Mouse (Mus musculus): ENCODE results near the gene Msrb2.

Gene Msrb2

DNA sequence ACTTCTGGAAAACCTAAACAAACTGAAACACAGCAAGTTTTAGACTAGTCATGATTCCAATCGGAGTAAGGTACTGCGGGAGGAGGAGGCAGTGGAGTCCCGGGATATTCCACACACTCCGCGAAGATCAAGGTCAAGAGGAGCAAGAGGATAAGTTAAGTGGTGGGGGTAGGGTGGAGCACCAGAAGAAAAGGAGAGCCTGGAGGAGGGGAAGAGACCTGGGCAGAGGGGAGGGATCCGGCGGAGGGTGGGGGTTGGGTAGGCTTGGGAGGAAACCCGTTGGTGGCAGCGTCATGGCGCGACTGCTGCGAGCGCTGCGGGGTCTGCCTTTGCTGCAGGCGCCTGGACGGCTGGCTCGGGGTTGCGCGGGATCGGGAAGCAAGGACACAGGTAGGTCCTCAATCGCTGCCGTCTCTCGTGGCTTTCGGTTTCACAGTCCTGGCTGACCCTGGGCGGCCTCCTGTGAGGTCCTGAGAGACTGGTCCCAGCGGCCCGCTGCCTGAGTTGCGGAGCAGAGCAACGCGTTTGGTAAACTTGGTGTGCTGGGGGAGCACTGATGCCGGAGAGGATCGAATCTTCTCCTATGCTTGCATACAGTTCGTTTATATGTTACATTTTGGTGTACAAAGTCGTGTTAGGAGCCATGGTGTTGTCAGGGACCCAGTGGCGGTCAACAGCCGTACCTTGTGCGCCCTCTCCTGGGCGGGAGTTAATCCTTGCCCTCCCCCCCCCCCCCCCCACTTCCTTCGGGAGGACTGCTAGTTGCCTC is at the start of gene Msrb2:
TSS of gene Msrb2 (plus strand) at position 51 of the 769 bp plus-strand sequence.
- DNase-seq (ENCODE audit: low spot score) = peak; percentile 18

DNA sequence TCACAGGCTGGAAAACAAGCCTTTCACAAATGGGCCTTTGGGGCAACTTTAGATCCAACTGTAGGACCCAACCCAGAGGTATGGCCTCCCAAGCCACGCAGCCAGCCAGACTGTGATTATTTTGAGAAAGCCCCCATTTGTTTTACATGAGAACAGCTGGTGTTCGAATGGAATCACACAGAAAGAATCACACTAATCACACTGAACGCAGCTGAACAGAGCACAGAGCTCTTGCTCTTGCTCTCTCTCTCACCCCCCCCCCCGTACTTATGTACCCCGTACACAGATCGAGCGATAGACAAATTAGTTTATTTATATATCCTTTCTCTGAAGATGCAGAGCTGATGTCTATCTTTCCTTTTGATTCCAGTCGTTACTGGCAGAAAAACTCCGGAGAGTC is 48.8 kb upstream of the Msrb2 start:
- DNase-seq (ENCODE audit: low spot score) = no peak

DNA sequence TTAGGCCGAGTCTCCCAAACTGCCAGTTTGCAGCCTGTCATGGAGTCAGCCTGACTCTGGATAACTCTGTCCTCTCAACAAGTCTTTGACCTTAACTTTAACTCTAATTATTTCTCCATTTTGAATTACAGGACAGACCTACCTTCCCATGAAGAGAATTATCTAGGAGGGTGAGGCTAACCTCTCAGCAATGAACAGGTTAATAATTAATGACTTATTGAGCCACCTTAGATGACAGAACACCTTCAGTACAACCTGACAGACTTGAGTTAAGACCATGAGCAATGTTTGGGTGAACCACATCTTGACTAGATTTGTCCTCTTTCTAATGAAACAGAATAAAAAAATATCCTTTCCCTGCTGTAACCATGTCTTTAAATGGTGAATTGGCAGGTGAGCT is 44.9 kb upstream of the Msrb2 start:
- DNase-seq (ENCODE audit: low spot score) = no peak

DNA sequence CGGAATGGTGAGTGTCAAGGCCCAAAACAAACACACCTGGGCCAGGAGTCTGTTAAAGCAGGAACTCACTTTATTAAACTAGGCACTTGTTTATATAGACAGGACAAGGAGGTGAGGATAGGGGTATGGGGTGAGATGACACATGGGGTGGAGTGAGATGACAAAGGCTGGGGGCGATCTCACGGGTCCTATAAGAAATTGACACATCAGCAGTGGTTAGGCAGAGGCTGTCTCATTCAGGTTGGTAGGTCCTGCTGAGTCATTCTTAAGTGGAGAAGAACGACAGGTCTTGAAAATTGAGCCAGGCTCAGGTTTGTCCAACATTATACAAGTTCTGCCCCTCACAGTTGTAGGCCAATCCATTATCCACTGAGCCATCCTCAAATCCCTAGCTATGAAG is 43.4 kb upstream of the Msrb2 start:
- no peak for DNase-seq (ENCODE audit: low spot score)

DNA sequence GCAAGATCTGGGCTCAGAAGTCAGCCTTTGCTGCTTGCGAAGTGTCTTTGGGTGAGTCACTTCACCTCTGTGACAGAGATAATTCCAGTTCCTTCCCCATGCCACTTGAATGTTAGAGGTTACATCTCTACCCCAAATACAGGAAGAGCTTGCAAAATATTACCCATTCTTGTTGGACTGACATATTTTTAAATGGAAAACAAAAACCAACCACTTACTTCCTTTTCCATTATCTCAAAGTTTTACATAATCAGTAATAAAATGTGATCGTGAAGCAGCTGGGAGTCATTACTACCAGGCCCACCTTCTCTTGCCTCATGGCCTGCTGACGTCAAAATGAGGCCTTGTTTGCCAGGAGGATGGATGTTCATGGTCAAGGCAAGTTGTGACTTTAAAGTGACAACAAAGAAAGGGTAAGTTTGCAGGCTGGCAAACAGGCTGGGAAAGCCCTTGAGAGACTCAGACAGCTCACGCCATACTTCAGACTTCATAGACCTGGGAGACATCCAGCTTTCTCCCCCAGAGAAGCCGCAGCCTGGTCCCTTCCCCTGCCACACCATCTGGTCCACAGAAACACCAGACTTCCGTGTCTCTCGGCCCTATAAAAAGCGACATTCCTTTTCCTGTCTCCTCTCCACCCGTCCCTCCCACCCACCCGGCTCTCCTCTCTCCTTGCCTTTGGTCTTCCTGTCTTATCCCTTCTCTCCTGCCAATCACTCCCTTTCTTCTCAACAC is 27.2 kb upstream of the Msrb2 start:
- no peak for DNase-seq (ENCODE audit: low spot score)

DNA sequence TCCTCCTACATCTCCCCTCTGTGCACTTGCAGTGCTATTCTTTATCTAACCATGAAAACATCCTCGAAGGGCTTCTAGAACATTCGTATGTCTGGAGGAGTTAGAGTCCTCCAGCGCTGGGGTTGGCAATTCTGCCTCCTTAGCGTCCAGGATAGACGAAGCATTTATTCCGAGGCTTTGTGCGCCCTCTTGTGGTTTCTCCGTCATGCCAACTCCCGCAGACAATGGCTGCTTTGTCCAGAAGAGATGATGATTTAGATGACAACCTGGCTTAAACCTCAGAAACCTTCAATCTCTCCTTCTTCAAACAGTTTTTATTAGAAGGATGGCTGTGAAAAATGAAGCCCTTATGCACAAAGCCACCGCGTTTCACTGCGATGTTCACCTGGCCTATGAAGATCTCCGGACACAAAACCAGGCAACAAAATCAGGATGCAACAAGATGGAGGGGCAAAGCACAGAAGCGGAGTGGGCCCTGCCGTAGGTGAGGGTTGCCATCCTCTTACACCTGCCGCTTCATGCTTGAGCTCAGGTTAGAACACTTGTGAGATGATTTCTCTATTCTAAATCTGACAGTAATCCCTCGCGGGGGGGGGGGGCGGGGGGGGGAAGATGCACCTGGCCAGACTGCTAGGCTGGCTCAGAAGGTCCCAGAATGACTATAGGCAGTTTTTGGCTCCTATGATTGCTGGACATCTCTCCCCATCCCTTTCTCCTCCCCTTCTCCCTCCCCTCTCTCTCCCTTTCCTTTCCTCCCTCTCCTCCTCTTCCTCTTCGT is 26.4 kb upstream of the Msrb2 start:
- DNase-seq (ENCODE audit: low spot score) = peak; percentile 48

DNA sequence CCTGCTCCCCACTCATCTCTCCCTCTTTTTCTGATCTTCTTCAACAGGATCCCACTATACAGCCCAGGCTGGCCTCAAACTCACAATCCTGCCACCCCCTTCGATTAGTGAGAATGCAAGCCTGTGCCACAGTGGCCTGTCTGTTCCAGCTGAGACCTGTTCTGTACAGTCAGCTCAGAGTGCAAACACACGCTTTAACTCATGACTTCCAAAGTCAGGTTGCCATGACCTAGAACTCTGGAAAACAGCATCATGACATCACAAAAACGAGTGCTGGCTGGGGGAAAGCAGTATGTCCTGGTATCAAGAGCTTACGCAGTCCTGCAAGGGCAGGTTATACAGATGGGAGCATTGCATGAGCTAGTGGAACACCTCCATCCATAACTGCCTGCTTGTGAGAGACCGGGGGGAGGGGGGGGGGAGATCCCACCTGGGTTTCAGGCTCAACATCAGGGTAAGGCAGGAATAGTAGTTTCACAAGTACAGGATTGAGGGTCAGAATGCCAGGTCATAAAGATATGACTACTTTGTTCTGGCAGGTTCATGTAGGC is 25.8 kb upstream of the Msrb2 start:
- DNase-seq (ENCODE audit: low spot score) = no peak

DNA sequence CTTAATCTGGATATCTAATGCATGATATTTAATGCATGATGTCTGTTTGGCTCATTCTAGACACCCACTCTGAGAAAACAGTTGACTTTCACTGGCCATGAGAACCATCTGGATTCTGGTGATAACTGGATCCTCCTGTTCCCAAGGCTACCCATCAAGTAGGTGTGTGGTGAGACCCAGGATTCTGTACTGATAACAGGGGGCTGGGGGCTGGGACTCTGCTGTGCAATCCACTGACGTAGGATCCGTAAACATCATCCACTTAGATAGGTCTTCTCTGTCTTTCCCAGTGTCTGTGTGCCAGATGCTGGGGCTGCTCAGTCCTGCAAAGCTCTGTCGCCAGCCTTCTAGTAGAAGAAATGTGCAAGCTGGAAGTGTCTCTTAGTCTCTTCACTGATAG is 22.8 kb upstream of the Msrb2 start:
- no peak for DNase-seq (ENCODE audit: low spot score)

DNA sequence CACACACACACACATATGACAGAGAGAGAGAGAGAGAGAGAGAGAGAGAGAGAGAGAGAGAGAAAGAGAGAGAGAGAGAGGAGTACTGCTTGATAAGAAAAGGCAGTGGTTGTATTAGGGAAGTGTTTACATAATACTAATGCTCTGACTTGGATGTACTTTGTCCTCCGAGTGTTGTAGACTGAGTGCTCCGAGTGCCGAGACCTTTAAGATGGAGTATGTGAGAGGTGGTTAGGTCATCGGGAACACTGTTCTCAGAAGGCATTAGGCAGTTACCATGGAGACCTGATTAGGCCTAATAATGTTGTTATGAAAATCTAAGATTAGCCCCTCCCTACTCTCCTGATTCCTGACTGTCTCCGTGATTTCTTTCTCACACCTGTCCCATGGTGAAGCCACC is 21.1 kb upstream of the Msrb2 start:
- no peak for DNase-seq (ENCODE audit: low spot score)

DNA sequence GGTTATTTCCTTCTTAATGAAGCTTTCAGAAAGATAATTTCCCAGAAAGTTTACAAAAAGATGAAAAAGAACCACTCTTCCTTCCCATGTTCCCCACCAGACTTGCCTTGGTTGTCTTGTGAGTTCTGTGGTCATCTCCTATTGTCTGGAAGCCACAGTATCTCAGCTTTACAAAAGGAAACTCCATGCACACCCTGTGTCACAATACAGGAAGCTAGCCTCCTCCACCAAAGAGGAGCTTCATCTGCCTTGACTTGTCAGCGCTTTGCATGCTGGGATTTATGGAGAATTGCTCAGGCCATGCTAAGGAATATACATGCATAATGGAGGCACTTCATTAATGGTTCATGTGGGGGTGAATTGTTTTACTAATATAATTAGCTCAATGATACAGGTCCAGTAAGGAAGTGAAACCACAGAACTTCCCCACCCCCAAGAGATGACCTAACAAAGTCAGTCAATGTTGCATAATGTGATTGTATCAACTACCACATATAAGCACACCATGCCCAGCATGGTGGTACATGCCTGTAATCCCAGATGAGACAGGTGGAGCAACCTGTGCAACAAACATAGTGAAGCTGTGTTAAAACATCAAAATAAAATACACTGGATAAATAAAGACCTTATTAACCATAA is 19.5 kb upstream of the Msrb2 start:
- DNase-seq (ENCODE audit: low spot score) = no peak

DNA sequence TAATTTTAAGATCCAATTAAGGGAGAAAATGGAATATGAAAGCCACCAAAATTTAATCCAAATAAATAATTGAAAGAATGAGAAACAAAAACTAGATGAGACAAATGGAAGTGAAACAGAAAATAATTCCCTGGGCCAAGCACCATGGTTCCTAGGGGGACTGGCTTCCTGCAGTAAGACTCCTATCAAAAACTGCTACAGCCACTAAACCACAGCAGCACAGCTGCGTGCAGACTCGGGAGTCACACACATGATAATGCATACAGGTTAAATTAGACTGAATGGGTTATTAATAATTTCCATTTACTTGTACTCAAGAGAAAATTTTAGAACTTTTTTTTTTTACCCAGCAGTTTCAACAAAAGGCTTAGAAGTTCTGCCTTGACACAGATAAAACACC is 18.1 kb upstream of the Msrb2 start:
- no peak for DNase-seq (ENCODE audit: low spot score)

DNA sequence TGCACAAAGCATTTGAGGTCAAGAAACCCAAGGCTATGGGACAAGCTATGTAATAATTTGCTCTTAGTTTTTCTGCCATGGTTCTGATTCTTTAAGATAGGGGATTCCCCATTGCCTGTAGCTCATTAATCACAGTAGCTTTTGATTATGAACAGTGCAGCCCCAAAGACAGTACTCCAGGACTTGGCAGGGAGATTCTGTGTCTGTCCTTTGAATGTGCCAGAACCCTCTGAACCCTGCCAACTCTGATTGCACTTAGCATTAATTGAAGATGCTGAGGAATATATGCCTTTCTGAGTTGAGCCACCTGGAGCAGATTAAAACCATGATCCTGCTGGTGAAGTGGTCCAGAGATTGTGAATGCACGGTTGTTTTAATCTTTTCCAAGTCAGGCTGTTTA is 8.4 kb upstream of the Msrb2 start:
- DNase-seq (ENCODE audit: low spot score) = no peak

DNA sequence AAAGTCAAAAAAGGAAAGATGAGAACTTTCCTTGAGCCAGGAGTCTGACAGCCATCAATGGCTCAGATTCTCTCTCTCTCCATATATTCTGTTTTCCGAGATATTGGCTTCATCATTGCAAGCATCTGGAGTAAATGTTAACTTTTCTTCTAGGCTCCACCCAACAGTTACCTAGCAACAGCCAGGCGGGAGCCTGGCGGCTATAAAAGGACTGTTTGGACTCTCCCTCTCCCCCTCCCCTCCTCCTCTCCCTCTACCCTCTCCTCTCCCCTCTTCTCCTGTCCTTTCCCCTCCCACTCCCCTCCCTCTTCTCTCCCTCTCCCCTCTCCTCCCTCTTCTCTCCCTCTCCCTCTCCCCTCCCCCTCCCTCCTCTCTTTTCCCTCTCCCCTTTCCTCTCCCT is 4.8 kb upstream of the Msrb2 start:
- no peak for DNase-seq (ENCODE audit: low spot score)

DNA sequence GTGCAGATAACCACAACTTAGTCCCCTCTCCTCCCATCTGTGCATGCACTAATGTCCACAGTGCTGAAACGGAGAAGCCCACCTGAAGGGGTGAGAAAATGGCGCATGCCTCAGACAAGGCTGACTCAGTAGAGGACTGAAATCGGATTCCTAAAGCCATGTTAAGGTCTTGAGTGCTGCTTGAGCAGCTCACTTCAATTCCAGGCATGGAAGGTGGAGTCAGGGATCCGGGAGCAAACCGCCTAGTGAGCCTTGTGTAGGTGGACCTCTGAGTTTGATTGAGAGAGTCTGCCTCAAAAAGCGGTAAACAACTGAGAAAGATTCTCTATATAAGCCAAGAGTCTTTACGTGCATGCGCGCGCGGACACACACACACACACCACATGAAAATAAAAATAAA is 4.1 kb upstream of the Msrb2 start:
- no peak for DNase-seq (ENCODE audit: low spot score)

DNA sequence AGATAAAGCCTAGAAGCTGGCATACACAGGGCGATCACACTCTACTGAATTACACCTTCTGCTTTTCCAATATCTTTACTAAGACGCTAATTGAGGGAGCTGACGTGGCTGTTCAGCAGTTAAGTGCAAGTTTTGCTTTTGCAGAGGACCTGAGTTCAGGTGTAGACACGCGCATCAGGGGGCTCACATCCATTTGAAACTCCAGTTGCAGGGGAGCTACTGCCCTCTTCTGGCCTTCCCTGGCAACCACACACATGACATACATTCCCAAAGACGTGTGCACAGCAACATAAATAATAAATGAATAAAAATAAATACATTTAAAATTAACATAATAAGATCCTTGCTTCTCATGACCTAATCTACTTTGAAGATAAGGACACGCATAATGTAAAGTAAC is 2.5 kb downstream of the Msrb2 start:
- DNase-seq (ENCODE audit: low spot score) = no peak

DNA sequence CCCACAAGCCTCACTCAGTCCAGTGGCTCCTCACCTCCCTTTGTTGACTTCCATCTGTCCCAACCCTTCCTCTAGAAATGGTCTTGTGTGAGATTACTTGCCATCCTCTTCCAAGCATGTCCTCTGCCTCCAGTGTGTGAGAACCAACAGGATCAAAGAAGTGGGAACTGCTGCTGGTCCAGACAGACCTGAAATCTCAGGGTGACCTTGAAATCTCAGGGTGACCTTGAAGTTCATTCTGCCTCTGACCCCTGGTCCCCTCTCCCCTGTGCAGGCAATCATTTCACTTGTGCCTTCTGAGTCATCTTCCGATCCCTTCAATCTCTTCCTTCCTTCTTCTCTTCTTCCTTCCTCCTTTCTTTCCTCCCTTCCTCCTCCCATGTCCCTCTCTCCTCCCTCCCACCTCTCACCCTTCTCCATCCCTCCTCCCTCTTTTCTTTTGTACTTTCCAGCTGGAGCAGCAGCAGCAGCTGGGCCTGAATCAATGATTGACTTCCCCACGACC is 9.3 kb downstream of the Msrb2 start:
- no peak for DNase-seq (ENCODE audit: low spot score)

DNA sequence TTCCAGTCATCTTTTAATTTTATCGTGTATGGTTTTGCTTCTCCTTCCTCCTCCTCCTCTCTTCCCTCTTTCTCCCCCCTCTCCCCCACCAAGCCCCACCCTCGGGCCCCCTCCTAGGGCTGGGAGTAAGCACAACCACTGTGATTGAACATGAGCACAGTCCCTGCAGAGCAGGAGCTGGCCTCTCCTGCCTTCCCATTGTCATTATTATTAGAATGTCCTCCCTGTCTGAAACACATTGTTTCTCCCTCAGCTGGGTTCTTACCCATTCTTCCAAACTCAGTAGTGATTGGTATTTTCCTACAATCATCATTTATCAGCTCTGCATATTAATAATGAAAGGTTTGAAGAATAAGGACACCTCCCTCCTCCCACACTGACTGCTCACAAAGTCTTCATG is 9.7 kb downstream of the Msrb2 start:
- DNase-seq (ENCODE audit: low spot score) = no peak

DNA sequence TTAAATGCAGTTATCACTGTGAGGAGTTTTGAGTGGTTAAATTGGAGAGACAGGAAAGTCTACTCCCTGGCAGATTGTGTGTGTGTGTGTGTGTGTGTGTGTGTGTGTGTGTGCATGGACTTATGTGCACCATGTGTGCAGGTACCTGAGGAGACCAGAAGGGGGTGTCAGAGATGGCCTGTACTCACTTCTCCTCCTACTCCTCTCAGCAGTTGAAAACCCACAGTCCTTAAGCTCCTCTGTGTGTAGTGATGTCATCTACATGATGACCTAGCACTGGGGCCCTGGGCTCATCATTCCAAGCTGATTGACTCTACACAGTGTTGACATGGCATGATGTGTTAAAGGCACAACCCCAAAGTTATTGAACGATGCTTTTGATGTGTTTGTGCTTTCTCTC is 11.0 kb downstream of the Msrb2 start:
- no peak for DNase-seq (ENCODE audit: low spot score)

DNA sequence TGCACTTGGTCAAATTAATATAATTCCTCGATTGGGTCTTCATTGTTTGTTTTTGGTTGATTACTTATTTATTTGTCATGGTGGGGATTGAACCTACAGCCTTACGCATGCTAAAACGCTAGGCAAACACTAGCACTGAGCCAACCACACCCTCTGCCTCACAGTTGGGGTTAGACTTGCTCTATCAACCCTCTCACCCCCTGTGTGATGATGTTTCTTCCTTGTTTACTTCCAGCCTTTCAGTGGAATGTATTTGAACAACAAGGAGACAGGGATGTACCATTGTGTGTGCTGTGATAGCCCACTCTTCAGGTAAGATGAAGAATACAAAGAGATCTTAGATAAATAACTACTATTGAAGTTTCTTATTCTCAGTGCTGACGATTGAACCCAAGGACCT is 11.8 kb downstream of the Msrb2 start:
- DNase-seq (ENCODE audit: low spot score) = no peak

DNA sequence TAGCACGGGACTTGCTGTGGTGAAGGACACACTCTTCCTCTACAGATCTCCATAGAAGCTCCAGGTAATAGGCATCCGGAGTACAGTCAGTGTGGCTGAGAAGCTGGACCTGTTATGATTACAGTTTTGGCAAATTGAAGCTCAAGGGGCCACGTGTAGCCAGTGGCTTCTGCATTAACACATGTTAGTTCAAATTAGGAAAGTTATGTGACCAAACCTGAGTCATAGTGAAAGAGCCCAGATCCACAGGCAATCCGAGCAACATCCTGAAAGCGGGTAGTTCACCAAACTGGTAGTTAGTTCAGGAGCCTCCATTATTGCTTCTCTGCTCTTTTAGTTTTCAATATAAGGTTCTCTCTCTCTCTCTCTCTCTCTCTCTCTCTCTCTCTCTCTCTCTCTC is 14.5 kb downstream of the Msrb2 start:
- DNase-seq (ENCODE audit: low spot score) = no peak

DNA sequence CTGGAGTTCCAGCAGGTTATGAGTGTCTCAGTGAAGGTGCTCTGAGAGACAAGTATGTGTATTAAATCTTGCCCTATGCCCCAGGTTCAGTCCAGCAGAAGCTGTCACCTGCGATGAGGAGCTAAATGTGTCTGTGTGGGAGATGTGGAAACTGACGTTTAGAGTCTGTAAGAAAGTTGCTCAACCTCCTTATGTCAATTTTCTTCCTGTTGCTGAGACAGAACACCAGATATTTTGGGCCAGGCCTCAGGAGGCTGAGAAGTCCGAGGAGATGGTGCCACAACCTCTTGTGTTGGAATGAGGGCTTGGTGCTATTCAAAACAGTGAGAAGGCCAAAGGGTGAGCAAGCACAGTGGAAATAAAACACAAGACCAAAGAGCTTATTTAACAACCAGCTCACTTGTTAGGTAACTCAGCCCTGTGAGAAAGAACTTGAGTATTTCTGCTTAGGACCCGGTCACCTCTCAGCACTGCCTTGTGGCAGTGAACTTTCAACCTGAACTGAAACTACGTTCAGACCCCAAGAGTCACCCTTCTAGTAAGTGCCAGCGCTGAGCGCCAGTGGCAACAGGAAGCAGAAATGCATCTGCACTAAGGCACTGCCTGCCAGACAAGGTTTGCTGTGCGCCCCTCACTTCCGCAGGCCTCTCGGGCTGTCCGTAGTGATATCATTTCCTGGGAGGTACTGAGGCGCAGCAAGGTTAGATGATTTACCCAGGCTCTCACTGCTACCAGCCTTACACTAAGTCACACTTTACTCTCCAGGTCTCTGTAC is 17.3 kb downstream of the Msrb2 start:
- no peak for DNase-seq (ENCODE audit: low spot score)

Data from urinary bladder, postnatal 10 days (tissue).